Mouse (Mus musculus) WW6 (cell line): ENCODE data around the gene Gan.
A peak's percentile ranks its signal among the peaks of the same experiment; 100 is the strongest.

Source experiments
- DNase-seq: peaks from one replicate; pipeline ENCODE4 v3.0.0-alpha.2; 2013; ENCODE audit warnings: low read depth, low spot score

Gan gene

DNA sequence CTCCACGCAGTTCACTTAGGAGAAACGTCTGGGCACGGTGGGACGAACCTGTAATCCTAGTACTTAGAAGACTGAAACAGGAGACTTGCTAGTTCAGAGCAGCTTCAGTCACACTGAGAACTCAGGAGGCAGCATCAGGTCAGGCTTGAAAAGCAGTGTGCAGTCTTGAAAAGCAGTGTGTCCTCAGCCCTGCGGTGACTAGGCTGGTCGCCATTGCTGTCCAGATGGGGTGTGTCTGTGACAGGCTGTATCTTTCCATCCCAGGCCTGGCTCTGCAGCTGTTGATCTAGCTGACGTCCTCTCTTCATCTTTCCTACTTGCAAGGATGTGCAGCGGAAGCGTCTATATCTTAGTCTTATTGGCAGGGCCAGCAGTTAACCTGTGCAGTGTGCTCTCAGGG is 42.9 kb downstream of the Gan start:
- DNase-seq: no peak

DNA sequence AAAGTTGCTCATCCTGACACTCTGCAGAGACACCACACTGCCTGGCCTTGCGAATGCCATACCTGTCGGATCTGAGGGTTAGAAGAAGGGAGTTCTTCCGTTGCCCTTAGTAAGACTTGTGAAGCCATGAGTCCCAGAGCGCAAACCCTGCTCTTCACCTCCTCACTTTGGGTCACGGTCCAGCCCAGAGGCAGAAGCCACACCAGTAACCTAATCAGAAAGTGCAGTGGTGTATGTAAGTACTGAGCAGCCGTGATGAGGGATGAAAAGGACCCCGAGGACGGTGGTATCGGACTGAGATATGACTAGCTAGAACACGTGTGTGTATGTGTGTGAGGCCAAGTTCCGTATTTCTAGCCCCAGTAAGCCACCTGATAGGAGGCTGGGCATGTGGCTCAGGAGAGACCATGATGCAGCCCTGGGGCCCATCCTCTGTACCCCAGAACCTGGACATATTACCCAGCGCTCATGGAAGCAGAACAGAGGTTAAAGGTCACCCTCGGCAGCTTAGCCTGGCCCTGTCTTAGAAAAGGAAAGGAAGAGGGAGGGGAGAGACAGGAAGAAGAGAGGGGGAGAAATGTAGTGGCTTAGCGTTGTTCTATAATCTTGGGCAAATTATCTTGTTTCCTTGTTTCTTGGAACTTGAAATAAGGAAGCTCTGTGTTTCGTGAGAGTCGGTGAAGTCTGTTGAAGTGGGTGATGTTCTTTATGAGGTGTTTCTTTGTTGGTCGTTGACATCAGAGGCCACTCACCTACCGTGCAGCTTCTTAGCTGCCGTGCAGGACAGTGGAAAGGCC is 43.5 kb downstream of the Gan start:
- no peak for DNase-seq

DNA sequence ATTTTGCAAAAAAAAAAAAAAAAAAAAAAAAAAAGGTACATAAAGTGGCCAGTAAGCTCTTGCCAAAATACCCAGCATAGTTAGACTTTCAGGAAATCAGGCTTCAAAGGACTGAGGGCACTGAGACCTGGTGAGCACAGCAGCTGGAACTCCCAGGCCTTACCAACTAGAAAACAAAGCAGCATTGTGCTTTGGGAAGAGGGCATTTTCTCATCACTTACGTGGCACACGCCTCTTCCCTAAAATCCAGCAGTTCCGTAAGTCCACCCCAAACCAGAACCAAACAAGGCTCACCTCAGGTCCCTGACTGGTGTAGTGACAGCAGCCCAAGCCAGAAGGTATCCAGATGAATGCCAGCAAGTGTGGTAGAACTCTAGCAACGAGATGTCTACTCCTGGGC is 45.1 kb downstream of the Gan start:
- no peak for DNase-seq

- no peak for DNase-seq
Measured at GRCm38 (mm10) chr8:117205884-117206283, 47.9 kb downstream of the Gan start.

GRCm38 (mm10) chr8:117206636-117207035 is 48.7 kb downstream of the Gan start:
- no peak for DNase-seq

DNA sequence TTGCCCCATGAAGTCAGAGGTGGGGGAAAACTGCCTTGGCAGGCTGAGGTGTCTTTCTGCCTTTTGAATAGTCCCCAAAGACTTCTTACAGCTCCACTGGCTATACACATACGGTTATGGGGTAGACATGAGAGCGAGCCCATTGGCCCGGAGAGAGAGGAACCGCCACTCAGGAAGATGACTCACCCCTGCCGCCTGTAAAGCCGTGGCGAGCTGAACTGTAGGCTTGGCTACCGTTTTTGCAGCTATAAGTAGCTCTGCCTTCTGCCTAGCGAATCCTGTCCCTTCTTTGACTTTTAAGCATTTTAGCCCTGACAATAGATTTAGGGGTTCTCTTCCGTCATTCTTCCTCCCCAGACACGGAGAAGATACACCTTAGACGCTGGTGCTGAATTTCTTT is 51.2 kb downstream of the Gan start:
- no peak for DNase-seq

DNA sequence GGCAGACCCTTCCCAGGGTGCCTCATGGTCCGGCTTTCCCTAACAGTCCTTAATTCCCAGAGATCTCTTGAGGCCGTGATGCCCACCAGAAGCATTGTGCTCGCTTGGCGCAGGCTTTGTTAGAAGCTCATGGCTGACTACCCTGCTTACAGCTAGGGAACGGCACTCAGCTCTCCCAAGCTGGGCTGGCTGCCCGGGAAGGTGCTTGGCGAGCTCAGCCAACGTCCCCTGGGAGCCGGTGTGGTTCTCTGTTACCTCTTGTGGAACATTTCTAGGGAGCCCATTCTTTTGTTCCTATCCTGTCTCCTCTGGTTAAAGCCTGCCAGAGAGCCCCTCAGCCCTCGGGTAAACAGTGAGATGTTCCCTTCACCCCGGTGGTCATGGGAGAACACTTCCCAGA is 54.2 kb downstream of the Gan start:
- DNase-seq: no peak

DNA sequence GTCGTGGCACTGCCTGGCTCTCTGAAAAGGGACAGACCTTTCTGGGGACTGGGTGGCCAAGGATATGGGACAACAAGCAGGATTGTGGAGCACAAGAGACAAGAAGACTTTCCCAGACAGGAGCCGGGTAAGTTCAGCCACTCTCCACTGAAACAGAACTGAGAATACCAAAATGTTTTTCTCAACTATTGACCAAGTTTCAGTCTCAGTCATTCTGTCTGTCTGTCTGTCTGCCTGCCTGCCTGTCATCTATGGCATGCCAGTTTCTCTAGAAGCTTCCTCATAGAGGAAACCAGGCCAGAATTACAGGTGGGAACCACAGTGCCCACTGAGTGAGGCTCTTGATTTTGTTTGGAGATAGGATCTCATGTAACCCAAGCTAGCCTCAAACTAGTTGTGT is 59.8 kb downstream of the Gan start:
- DNase-seq: no peak

DNA sequence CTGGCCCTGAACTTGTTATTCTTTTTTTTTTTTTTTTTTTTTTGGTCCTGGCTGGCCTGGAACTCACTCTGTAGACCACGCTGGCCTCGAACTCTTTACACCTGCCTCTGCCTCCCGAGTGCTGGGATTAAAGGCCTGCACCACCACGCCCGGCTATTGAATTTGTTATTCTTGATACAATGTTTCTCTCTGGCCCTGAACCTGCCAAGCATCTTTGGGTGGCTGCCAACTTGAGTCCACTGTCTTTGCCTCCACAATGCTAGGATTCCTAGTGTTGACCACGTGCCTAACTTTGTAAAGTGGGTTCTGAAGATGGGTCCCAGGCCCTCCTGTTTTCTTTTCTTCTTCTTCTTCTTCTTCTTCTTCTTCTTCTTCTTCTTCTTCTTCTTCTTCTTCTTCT is 64.5 kb downstream of the Gan start:
- no peak for DNase-seq

DNA sequence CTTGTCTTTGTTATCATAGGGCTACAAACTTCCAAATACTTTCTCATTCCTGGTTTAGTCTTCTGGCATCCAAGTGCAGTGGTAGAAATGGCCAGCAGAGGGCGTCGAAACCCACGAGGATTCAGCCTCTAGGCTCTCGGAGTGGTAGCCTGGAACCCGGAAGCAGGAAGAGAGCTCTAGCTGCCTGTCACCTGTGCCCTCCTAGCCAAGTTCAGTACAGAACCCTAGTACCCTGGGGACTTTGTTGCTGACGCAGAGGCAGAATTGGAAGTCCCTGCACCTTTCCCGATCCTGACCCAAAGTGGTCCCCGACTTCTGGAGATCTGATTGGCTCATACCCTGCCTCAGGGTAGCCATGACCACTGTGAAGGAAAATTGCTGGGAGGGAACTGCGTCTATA is 66.7 kb downstream of the Gan start:
- DNase-seq: peak; percentile 67

GRCm38 (mm10) chr8:117226306-117226705 is 68.4 kb downstream of the Gan start:
- DNase-seq: no peak

DNA sequence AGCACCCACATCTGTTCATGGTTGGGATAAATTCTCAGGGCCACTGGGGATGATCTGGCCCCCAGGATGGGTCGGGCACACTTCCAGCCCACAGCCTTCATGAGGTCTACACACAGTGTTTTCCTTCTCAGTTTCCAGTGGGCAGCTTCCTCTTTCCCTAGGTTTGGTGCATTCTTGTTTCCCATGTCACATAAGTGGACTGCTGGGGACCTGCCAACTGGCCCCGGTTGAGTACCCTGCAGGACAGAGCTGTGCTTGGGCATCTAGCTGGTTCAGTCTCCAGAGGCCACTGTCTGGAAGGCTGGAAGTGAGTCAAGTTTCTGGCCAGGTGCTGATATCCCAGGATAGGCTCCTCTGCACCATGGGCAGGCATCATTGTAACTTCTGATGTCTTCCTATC is 69.4 kb downstream of the Gan start:
- DNase-seq: no peak

DNA sequence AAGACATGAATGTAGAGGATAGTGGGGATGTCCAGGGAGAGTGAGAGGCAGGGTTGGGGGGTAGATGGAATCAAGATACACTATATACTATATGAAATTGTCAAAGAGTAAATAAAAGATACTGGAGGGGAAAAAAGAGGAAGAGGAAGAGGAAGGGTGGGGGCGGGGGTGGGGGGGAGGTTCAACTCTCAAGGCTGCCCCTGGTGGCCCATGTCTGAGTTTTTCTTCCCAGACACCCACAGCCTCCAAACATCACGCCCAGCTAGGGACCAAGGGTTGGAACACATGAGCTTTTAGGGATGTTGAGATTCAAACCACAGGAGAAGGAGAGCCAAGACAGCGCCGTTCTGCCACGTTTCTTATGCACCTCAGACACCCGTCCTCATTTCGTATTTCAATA is 75.3 kb downstream of the Gan start:
- DNase-seq: no peak

- no peak for DNase-seq
Measured at GRCm38 (mm10) chr8:117236531-117236930, 78.6 kb downstream of the Gan start.

- DNase-seq: no peak
Measured at GRCm38 (mm10) chr8:117240326-117240725, 82.4 kb downstream of the Gan start.

- DNase-seq: no peak
Measured at GRCm38 (mm10) chr8:117240841-117241494, 83.0 kb downstream of the Gan start.

GRCm38 (mm10) chr8:117241848-117242247 is 83.9 kb downstream of the Gan start:
- DNase-seq: no peak

DNA sequence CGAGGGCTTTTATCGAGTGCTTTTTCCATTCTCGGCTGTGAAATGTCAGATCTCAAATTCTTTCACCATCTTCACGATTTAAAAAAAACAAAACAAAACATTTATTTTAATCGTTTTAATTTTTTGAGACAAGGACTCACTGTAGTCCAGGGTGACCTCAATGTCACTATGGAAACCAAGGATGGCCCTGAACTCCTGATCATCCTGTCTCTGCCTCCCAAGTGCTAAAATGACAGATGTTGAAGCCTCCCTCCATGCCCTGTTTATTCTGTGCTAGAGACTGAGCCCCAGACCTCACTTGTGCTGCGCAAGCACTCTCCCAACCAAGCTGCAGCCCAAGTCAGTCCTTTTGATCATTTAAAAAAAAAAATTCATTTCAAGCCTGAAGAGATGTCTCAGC is 84.4 kb downstream of the Gan start:
- DNase-seq: no peak

DNA sequence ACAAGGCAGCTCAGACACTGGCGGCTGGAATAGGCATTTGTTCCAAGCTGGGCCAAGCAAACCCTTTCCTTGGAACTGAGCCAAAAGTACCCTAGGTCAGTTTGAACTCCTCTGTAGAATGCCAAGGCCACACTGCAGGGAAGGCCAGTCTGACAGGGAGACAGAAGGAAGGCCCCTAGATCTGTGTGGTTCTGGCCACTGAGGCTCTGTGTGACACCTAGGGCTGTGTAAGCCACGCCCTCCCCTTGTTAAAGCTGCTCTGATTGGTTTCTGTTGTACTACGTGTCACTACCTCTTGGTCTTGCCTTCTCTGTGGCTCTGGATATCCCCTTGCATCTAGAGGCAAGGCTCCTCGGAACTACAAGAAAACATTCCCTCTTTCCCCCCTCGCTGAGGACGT is 86.7 kb downstream of the Gan start:
- no peak for DNase-seq

DNA sequence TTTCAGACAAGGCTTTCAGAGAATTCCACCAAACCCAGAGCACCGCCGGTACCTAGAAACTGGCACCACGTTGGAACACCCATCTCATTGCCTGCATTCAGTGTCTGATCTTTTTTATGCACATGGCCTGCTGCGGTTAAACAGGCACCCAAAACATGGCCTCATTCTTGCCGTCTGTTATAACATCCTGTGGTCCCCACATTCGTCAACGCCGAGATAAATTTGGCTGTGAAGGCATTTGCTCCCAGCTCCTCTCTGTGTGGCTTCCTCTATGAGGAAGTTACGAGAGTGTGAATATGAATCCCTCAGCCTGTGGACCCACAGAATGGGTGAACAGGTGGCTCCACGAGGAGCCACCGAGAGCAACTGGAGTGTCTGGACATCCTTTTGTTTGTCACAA is 90.4 kb downstream of the Gan start:
- no peak for DNase-seq

GRCm38 (mm10) chr8:117251086-117251681 is 93.2 kb downstream of the Gan start:
- no peak for DNase-seq

DNA sequence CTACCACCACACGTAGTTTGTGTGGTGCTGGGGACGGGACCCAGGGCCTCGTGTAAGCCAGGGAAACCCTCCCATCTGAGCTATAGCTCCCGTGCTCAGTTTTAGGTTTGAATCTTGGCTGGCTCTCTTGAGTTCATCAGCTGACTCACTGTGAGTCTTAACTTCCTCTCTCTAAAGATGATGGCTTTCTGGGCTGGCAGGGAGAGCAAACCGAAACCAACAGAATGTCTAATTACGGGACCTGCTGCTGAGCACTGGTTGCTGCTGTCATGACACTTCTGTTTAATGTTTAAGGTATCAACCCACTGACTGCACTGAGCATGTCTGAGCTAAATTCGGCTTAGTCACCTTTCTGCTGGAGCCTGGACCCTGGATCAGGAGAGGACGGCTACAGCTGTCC is 94.7 kb downstream of the Gan start:
- DNase-seq: no peak
